Mouse (Mus musculus) megakaryocyte, embryonic 14.5 days (primary cell): ENCODE data around the gene Cpd.

ENCODE experiments used
- FLI1 ChIP-seq: IDR thresholded peaks from 2 replicates; pipeline ENCODE4 v1.6.1; 2012; ENCODE audit warnings: low read length, inconsistent platforms, mixed read lengths
- GATA1 ChIP-seq: IDR thresholded peaks from 3 replicates; pipeline ENCODE4 v1.6.1; 2012; ENCODE audit warnings: mixed read lengths, low read length, inconsistent platforms, borderline replicate concordance

- TF ChIP-seq GATA1 (no peak), FLI1 (no peak)
Measured at GRCm38 (mm10) chr11:76735753-76736324, 111.0 kb downstream of the Cpd start.
